Mouse (Mus musculus) B cell, adult 62 days (primary cell): ENCODE measurements around the gene Vmn1r222. TPM values are rescaled to one million over a fixed set of nuclear protein-coding genes. Genes with fewer than 3 reads are reported as not detected.

Experiments
- total RNA-seq: library from RNA; stranded (reverse); gene quantifications from 4 replicates; pipeline ENCODE4 v1.2.4, GENCODE M21; 2023

Vmn1r222 gene
- total RNA-seq = not detected in 4 replicates

GRCm38 (mm10) chr13:23235847-23236246 is at the start of gene Vmn1r222:
Gene Vmn1r222, minus strand, starts transcription at chr13:23235947.

DNA sequence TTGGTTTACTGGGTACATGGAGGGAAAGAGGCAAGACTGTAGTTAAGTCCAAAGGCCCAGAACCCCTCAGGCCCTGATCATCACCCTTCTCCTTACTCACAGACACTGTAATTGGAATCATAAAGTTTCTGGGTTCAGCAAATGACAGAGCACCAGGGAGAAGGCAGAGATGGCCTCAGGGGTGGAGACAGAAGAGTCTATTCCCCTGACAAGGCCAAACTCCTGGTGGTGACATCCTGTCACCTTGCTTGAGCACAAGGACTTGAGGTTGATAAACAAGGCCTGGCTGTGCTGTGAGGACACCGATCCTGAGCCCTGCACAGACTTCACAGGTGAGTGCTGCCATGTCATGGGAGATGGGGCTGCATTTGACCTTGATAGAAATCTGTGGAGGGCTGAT is 11.1 kb upstream of the Vmn1r222 start, which contains the start of gene Vmn1r223:
Gene Vmn1r223, plus strand, starts transcription at position 301 of the 400 bp plus-strand sequence.

DNA sequence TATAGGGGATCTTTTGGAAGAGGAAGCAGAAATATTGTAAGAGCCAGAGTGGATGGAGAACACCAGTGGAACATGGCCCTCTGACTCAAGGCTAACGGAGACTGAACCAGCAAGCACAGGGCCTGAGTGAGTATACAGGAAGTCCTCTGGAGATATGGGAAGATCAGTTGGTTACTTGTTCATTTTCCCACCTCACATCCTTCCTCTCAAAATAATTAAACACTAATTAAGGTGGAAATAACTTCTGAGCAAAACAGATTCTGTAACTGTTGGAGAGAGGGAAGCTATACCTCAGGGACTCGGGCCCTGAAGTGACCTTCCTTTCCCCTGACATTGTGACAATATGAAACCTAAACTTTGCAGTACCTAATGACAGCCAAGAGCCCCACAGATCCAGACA is 21.9 kb downstream of the Vmn1r222 start, which contains the start of gene Vmn1r221:
Gene Vmn1r221, plus strand, starts transcription at position 301 of the 400 bp plus-strand sequence.

DNA sequence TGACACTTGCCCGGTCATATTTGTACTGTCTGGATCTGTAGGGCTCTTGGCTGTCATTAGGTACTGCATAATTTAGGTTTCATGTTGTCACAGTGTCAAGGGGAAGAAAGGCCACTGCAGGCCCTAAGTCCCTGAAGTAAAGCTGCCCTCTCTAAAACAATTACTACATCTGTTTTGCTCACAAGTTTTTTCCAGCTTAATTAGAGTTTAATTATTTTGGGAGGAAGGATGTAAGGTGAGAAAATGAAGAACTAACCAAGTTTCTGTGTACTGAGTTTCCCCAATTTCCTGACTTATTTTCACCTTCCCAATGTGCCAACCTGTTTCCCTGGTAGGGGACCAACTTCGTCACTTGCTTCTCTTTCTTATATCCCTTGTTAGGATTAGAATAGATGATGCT is 47.9 kb downstream of the Vmn1r222 start, which contains the start of gene Vmn1r220:
Gene Vmn1r220, minus strand, starts transcription at position 101 of the 400 bp plus-strand sequence.

Other genes with a start within 250 kb of the Vmn1r222 start
- not detected in 4 replicates for gene Vmn1r213, start 228.3 kb downstream of the Vmn1r222 start, total RNA-seq
- gene Vmn1r214, start 205.5 kb downstream of the Vmn1r222 start, total RNA-seq = not detected in 4 replicates
- not detected in 4 replicates for gene Vmn1r215, start 167.9 kb downstream of the Vmn1r222 start, total RNA-seq
- gene Vmn1r217, start 117.7 kb downstream of the Vmn1r222 start, total RNA-seq = not detected in 4 replicates
- 0.06 TPM in 1 of 4 replicates, not detected in the others for gene Vmn1r218, start 102.8 kb downstream of the Vmn1r222 start, total RNA-seq
- gene Vmn1r219, start 76.6 kb downstream of the Vmn1r222 start, total RNA-seq = not detected in 4 replicates
- not detected in 4 replicates for gene Vmn1r220, start 48.0 kb downstream of the Vmn1r222 start, total RNA-seq
- gene Vmn1r221, start 21.8 kb downstream of the Vmn1r222 start, total RNA-seq = not detected in 4 replicates
- gene Vmn1r223, start 11.2 kb upstream of the Vmn1r222 start, total RNA-seq = not detected in 4 replicates
- 15.1 to 19.7 TPM (median 15.9 TPM) in 4 replicates for gene Zfp322a, start 133.3 kb upstream of the Vmn1r222 start, total RNA-seq
- 18.2 to 20.1 TPM (median 19.1 TPM) in 4 replicates for gene Abt1, start 187.9 kb upstream of the Vmn1r222 start, total RNA-seq
- gene Btn1a1, start 230.0 kb upstream of the Vmn1r222 start, total RNA-seq = not detected in 4 replicates